Mouse (Mus musculus) thymus, adult 2 months (tissue): ENCODE results near the gene Rreb1.

ENCODE experiments used
- CTCF ChIP-seq: fragments of 200-500 bp; IDR thresholded peaks from 2 replicates; pipeline ENCODE4 v1.5.1; 2012; ENCODE audit warnings: mild to moderate bottlenecking, control low read depth, low read length, moderate library complexity, borderline replicate concordance; ENCODE audit not compliant: control insufficient read depth, poor library complexity, insufficient read depth; ENCODE audit errors: extremely low read depth
- POLR2A ChIP-seq: fragments of 200-500 bp; IDR thresholded peaks from 2 replicates; pipeline ENCODE4 v1.6.1; 2012; ENCODE audit warnings: mild to moderate bottlenecking, low read length, control low read depth, moderate library complexity; ENCODE audit not compliant: control insufficient read depth, poor library complexity, insufficient read depth; ENCODE audit errors: extremely low read depth

DNA sequence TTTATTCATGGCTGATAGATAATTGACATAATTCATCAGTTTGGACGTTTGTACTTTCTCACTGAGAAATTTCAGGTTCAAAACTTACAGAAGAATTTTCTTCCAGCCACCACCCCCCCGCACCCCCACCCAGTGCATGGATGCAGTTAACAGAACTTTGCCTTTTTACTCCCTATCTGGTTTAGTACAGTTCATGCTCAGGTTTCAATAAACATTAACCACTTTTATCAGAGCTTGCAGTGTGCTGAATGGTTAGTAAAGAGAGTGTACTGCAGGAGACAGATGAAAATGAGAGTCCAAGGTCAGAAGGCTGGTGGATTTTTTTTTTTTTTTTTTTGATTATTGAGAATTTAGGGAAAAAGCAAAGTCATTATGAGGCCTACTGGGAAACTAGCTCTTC, 78.3 kb downstream of the Rreb1 start:
- TF ChIP-seq CTCF: no peak
- no peak for TF ChIP-seq POLR2A
